ENCODE assay signal across 34 mouse cellular contexts in genomic region chr1:40529287-40529686, GRCm38 (mm10). TPM values are rescaled to one million over a fixed set of nuclear protein-coding genes. Genes with fewer than 3 reads are reported as not detected.
"Had no signal": no experiment of that assay in that cellular context is flagged by ENCODE, and none has a peak within 500 bp of the region (broad histone marks: within the 10 kb centered on the region; RNA-seq: fewer than 3 reads in every experiment).

No protein-coding gene starts in this region.

- H3K36me3 ChIP-seq: heart, embryonic 13.5 days; heart, embryonic 15.5 days; hindbrain, embryonic 13.5 days; hindbrain, embryonic 15.5 days; kidney, embryonic 15.5 days; limb, embryonic 13.5 days; limb, embryonic 15.5 days; liver, embryonic 12.5 days had no signal

- H3K9ac ChIP-seq: heart, embryonic 13.5 days; heart, embryonic 15.5 days; hindbrain, embryonic 13.5 days; hindbrain, embryonic 15.5 days; kidney, embryonic 15.5 days; limb, embryonic 13.5 days; limb, embryonic 15.5 days; liver, embryonic 12.5 days; liver, embryonic 14.5 days had no signal

- H3K4me3 ChIP-seq: gastrocnemius, adult 2 months; heart, embryonic 13.5 days; heart, embryonic 15.5 days; hindbrain, embryonic 13.5 days; hindbrain, embryonic 15.5 days; kidney, embryonic 15.5 days; limb, embryonic 13.5 days; limb, embryonic 15.5 days; liver, embryonic 12.5 days had no signal

- H3K27me3 ChIP-seq: heart, embryonic 13.5 days; heart, embryonic 15.5 days; hindbrain, embryonic 13.5 days; hindbrain, embryonic 15.5 days; kidney, embryonic 15.5 days; limb, embryonic 13.5 days; limb, embryonic 15.5 days; liver, embryonic 12.5 days had no signal

- DNase-seq: gastrocnemius, adult 2 months; gastrocnemius, postnatal 10 days; gastrocnemius, postnatal 25 days; heart, adult 18-20 months; heart, postnatal 14 days; heart, postnatal 36 days; kidney, adult 11 months; kidney, adult 2 months; kidney, adult 9 months; kidney, postnatal 14 days; kidney, postnatal 36 days; layer of hippocampus, adult 9-11 months; layer of hippocampus, postnatal 36 days; left cerebral cortex, postnatal 4 days had no signal

- ATAC-seq: hindbrain, postnatal 0 days; intestine, embryonic 16.5 days; liver, embryonic 12.5 days had no signal

- H3K4me1 ChIP-seq: heart, embryonic 13.5 days; heart, embryonic 15.5 days; hindbrain, embryonic 13.5 days; hindbrain, embryonic 15.5 days; kidney, embryonic 15.5 days; limb, embryonic 13.5 days; limb, embryonic 15.5 days; liver, embryonic 12.5 days had no signal

- H3K27ac ChIP-seq: gastrocnemius, adult 2 months; heart, embryonic 13.5 days; heart, embryonic 15.5 days; hindbrain, embryonic 13.5 days; hindbrain, embryonic 15.5 days; hindbrain, postnatal 0 days; kidney, embryonic 15.5 days; kidney, postnatal 0 days; limb, embryonic 13.5 days; limb, embryonic 15.5 days; liver, embryonic 12.5 days; liver, embryonic 14.5 days had no signal

RNA-seq across cellular contexts. Expression of gene Il18rap, which starts 14.1 kb away (rescaled TPM):
- total RNA-seq: gastrocnemius, adult 2 months; gastrocnemius, postnatal 25 days; heart, postnatal 36 days; hindbrain, postnatal 0 days; left cerebral cortex, postnatal 25 days had no signal
- polyA plus RNA-seq: hindbrain, embryonic 15.5 days had no signal

RNA-seq across cellular contexts. Expression of gene Slc9a4, which starts 50.6 kb away (rescaled TPM):
- total RNA-seq: hematopoietic stem cell, adult 5-6 weeks had no signal
- polyA plus RNA-seq: heart, embryonic 11.5 days; heart, embryonic 13.5 days; heart, embryonic 15.5 days; heart, postnatal 0 days; hindbrain, embryonic 11.5 days; hindbrain, embryonic 15.5 days; hindbrain, postnatal 0 days; intestine, embryonic 14.5 days; limb, embryonic 11.5 days; limb, embryonic 13.5 days; limb, embryonic 15.5 days; liver, adult 2 months; liver, embryonic 12.5 days; liver, embryonic 14.5 days had no signal
